Mouse (Mus musculus): Measurements from ENCODE around the gene Lrig1. TPM values are rescaled to one million over a fixed set of nuclear protein-coding genes. Genes with fewer than 3 reads are reported as not detected.
A peak's percentile ranks its signal among the peaks of the same experiment; 100 is the strongest.

Gene Lrig1
- polyA plus RNA-seq, 1 experiment from 2014 or later = 14.6 TPM

- Histone ChIP-seq H3K9ac (no peak overlapping the region), H3K27me3 (replicated peaks) (no peaks in the 10 kb centered on the region), H3K4me2 (no peak overlapping the region), H3K9me3 (replicated peaks) (no peaks in the 10 kb centered on the region), H3K4me3 (no peak overlapping the region), H3K4me1 (replicated peaks) (peaks cover 58% of the 10 kb centered on the region), H3K27ac (ENCODE audit: poor library complexity, severe bottlenecking) (no peak overlapping the region; the same call in 1 of the 2 replicates), H3K36me3 (peaks cover 3% of the 10 kb centered on the region; the same call in 1 of the 2 replicates)
- 64% methylated on average over 6 of the region's 6 CpGs for WGBS
- no peak for ATAC-seq (ENCODE audit: insufficient number of reproducible peaks, low FRiP score)
Measured at GRCm38 (mm10) chr6:94646902-94647301, 53.1 kb downstream of the Lrig1 start.

- no peak overlapping the region for H3K27ac ChIP-seq (ENCODE audit: poor library complexity, severe bottlenecking)
- ATAC-seq (ENCODE audit: insufficient number of reproducible peaks, low FRiP score) = no peak
- no peak overlapping the region for H3K9ac ChIP-seq
- no peak overlapping the region for H3K4me3 ChIP-seq
- H3K9me3 ChIP-seq (replicated peaks) = no peaks in the 10 kb centered on the region
- no peaks in the 10 kb centered on the region for H3K36me3 ChIP-seq
- H3K4me1 ChIP-seq (replicated peaks) = peaks cover 59% of the 10 kb centered on the region
- H3K4me2 ChIP-seq = no peak overlapping the region
- WGBS = 62% methylated on average over 6 of the region's 6 CpGs
- H3K27me3 ChIP-seq (replicated peaks) = no peaks in the 10 kb centered on the region
Measured at GRCm38 (mm10) chr6:94646274-94646863, 53.6 kb downstream of the Lrig1 start.

- peaks cover 61% of the 10 kb centered on the region for H3K4me1 ChIP-seq (replicated peaks)
- no peak overlapping the region for H3K4me2 ChIP-seq
- no peak for ATAC-seq (ENCODE audit: insufficient number of reproducible peaks, low FRiP score)
- H3K4me3 ChIP-seq = no peak overlapping the region
- no peaks in the 10 kb centered on the region for H3K27me3 ChIP-seq (replicated peaks)
- no peak overlapping the region for H3K9ac ChIP-seq
- H3K27ac ChIP-seq (ENCODE audit: poor library complexity, severe bottlenecking) = no peak overlapping the region
- no peaks in the 10 kb centered on the region for H3K36me3 ChIP-seq
- 35% methylated on average over 4 of the region's 4 CpGs for WGBS
- no peaks in the 10 kb centered on the region for H3K9me3 ChIP-seq (replicated peaks)
Measured at GRCm38 (mm10) chr6:94645723-94646122, 54.2 kb downstream of the Lrig1 start.

GRCm38 (mm10) chr6:94644641-94645040, 55.3 kb downstream of the Lrig1 start:
- no peak for ATAC-seq (ENCODE audit: insufficient number of reproducible peaks, low FRiP score)
- peaks cover 63% of the 10 kb centered on the region for H3K4me1 ChIP-seq (replicated peaks)
- 63% methylated on average over 3 of the region's 3 CpGs for WGBS

DNA sequence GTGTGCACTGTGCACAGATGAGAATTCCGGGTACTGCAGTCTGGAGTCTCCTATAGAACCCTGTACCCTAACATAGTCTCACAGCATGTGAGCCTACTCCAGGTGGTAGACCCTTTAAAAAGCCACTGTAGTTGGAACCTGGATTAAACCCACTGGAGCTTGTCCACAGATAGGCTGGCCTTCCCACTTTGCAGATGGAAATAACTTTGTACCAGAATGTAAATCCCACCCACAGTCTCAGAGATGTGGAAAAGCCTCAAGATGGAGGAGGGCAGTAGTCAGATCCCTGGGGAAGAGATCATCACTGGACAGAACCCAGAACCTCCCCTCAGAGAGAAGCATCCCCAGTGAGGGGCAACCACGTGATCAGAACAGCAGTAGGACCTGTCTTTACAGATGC, 56.0 kb downstream of the Lrig1 start:
- no peak for ATAC-seq (ENCODE audit: insufficient number of reproducible peaks, low FRiP score)

More at GRCm38 (mm10) chr6:94644641-94645040, 55.3 kb downstream of the Lrig1 start:
- H3K27ac ChIP-seq (ENCODE audit: poor library complexity, severe bottlenecking) = no peak overlapping the region
- no peaks in the 10 kb centered on the region for H3K36me3 ChIP-seq
- H3K9me3 ChIP-seq (replicated peaks) = no peaks in the 10 kb centered on the region
- H3K27me3 ChIP-seq (replicated peaks) = no peaks in the 10 kb centered on the region
- H3K9ac ChIP-seq = no peak overlapping the region
- no peak overlapping the region for H3K4me2 ChIP-seq
- H3K4me3 ChIP-seq = no peak overlapping the region

GRCm38 (mm10) chr6:94642048-94642447, 57.9 kb downstream of the Lrig1 start:
- H3K9me3 ChIP-seq (replicated peaks) = no peaks in the 10 kb centered on the region
- H3K4me1 ChIP-seq (replicated peaks) = peaks cover 48% of the 10 kb centered on the region
- no peak overlapping the region for H3K4me2 ChIP-seq
- H3K4me3 ChIP-seq = no peak overlapping the region
- H3K27me3 ChIP-seq (replicated peaks) = no peaks in the 10 kb centered on the region
- ATAC-seq (ENCODE audit: insufficient number of reproducible peaks, low FRiP score) = no peak
- no peaks in the 10 kb centered on the region for H3K36me3 ChIP-seq
- no peak overlapping the region for H3K27ac ChIP-seq (ENCODE audit: poor library complexity, severe bottlenecking)
- WGBS = 50% methylated on average over 1 of the region's 1 CpGs
- H3K9ac ChIP-seq = no peak overlapping the region

More for the DNA sequence above, 56.0 kb downstream of the Lrig1 start:
- Histone ChIP-seq H3K4me1 (replicated peaks) (peaks cover 57% of the 10 kb centered on the region), H3K36me3 (no peaks in the 10 kb centered on the region), H3K27me3 (replicated peaks) (no peaks in the 10 kb centered on the region), H3K4me2 (no peak overlapping the region), H3K9me3 (replicated peaks) (no peaks in the 10 kb centered on the region), H3K9ac (no peak overlapping the region), H3K27ac (ENCODE audit: poor library complexity, severe bottlenecking) (no peak overlapping the region), H3K4me3 (no peak overlapping the region)
- 68% methylated on average over 2 of the region's 2 CpGs for WGBS

- WGBS = 28% methylated on average over 7 of the region's 7 CpGs
- H3K4me2 ChIP-seq = no peak overlapping the region
- H3K4me1 ChIP-seq (replicated peaks) = peaks cover 46% of the 10 kb centered on the region
- H3K4me3 ChIP-seq = no peak overlapping the region
- H3K36me3 ChIP-seq = no peaks in the 10 kb centered on the region
- no peaks in the 10 kb centered on the region for H3K27me3 ChIP-seq (replicated peaks)
- no peak overlapping the region for H3K9ac ChIP-seq
- H3K27ac ChIP-seq (ENCODE audit: poor library complexity, severe bottlenecking) = no peak overlapping the region
- no peaks in the 10 kb centered on the region for H3K9me3 ChIP-seq (replicated peaks)
- peak; percentile 78 for ATAC-seq (ENCODE audit: insufficient number of reproducible peaks, low FRiP score)
Measured at GRCm38 (mm10) chr6:94640297-94640696, 59.7 kb downstream of the Lrig1 start.

GRCm38 (mm10) chr6:94637024-94637434, 62.9 kb downstream of the Lrig1 start:
- 33% methylated on average over 5 of the region's 5 CpGs for WGBS
- no peaks in the 10 kb centered on the region for H3K27me3 ChIP-seq (replicated peaks)
- no peak for ATAC-seq (ENCODE audit: insufficient number of reproducible peaks, low FRiP score)
- no peak overlapping the region for H3K4me3 ChIP-seq
- H3K27ac ChIP-seq (ENCODE audit: poor library complexity, severe bottlenecking) = no peak overlapping the region
- no peak overlapping the region for H3K4me2 ChIP-seq
- no peaks in the 10 kb centered on the region for H3K36me3 ChIP-seq
- peaks cover 44% of the 10 kb centered on the region for H3K4me1 ChIP-seq (replicated peaks)
- H3K9ac ChIP-seq = no peak overlapping the region
- H3K9me3 ChIP-seq (replicated peaks) = no peaks in the 10 kb centered on the region

- Histone ChIP-seq H3K36me3 (no peaks in the 10 kb centered on the region), H3K4me3 (no peak overlapping the region), H3K27me3 (replicated peaks) (no peaks in the 10 kb centered on the region), H3K27ac (ENCODE audit: poor library complexity, severe bottlenecking) (no peak overlapping the region), H3K9ac (no peak overlapping the region), H3K9me3 (replicated peaks) (no peaks in the 10 kb centered on the region), H3K4me1 (replicated peaks) (peaks cover 48% of the 10 kb centered on the region), H3K4me2 (no peak overlapping the region)
- no peak for ATAC-seq (ENCODE audit: insufficient number of reproducible peaks, low FRiP score)
- WGBS = 45% methylated on average over 1 of the region's 1 CpGs
Measured at GRCm38 (mm10) chr6:94635343-94635742, 64.6 kb downstream of the Lrig1 start.

GRCm38 (mm10) chr6:94634710-94635109, 65.2 kb downstream of the Lrig1 start:
- no peak for ATAC-seq (ENCODE audit: insufficient number of reproducible peaks, low FRiP score)
- Histone ChIP-seq H3K27ac (ENCODE audit: poor library complexity, severe bottlenecking) (no peak overlapping the region), H3K27me3 (replicated peaks) (no peaks in the 10 kb centered on the region), H3K4me2 (no peak overlapping the region), H3K9ac (no peak overlapping the region), H3K36me3 (peaks cover 2% of the 10 kb centered on the region), H3K4me3 (no peak overlapping the region), H3K4me1 (replicated peaks) (peaks cover 44% of the 10 kb centered on the region), H3K9me3 (replicated peaks) (no peaks in the 10 kb centered on the region)
- WGBS = 75% methylated on average over 9 of the region's 9 CpGs

- Histone ChIP-seq H3K36me3 (peaks cover 4% of the 10 kb centered on the region), H3K9ac (no peak overlapping the region), H3K9me3 (replicated peaks) (no peaks in the 10 kb centered on the region), H3K4me2 (no peak overlapping the region), H3K27ac (ENCODE audit: poor library complexity, severe bottlenecking) (no peak overlapping the region), H3K4me3 (no peak overlapping the region), H3K4me1 (replicated peaks) (peaks cover 44% of the 10 kb centered on the region), H3K27me3 (replicated peaks) (no peaks in the 10 kb centered on the region)
- no peak for ATAC-seq (ENCODE audit: insufficient number of reproducible peaks, low FRiP score)
- WGBS = 63% methylated on average over 4 of the region's 4 CpGs
Measured at GRCm38 (mm10) chr6:94634274-94634673, 65.7 kb downstream of the Lrig1 start.

GRCm38 (mm10) chr6:94631779-94632082, 68.2 kb downstream of the Lrig1 start:
- no peaks in the 10 kb centered on the region for H3K27me3 ChIP-seq (replicated peaks)
- H3K4me3 ChIP-seq = no peak overlapping the region
- no peak for ATAC-seq (ENCODE audit: insufficient number of reproducible peaks, low FRiP score)
- H3K36me3 ChIP-seq = peaks cover 14% of the 10 kb centered on the region
- 86% methylated on average over 6 of the region's 6 CpGs for WGBS
- H3K9ac ChIP-seq = no peak overlapping the region
- H3K27ac ChIP-seq (ENCODE audit: poor library complexity, severe bottlenecking) = no peak overlapping the region
- no peak overlapping the region for H3K4me2 ChIP-seq
- peaks cover 44% of the 10 kb centered on the region for H3K4me1 ChIP-seq (replicated peaks)
- H3K9me3 ChIP-seq (replicated peaks) = no peaks in the 10 kb centered on the region
